Mouse (Mus musculus): Measurements from ENCODE around the gene Gabra3.

The Gabra3 gene

GRCm38 (mm10) chrX:72656230-72656898 is at the start of gene Gabra3:
Gabra3 (minus strand) TSS chrX:72656848.
- no peak for DNase-seq (ENCODE audit: low read depth)

GRCm38 (mm10) chrX:72655789-72656188 is 859 bp downstream of the Gabra3 start:
- DNase-seq (ENCODE audit: low read depth) = no peak

- DNase-seq (ENCODE audit: low read depth) = no peak
These were observed 1.3 kb downstream of the Gabra3 start for GRCm38 (mm10) chrX:72655381-72655780.

- no peak for DNase-seq (ENCODE audit: low read depth)
These were observed 6.0 kb downstream of the Gabra3 start for GRCm38 (mm10) chrX:72650688-72651087.

GRCm38 (mm10) chrX:72644691-72645090 is 12.0 kb downstream of the Gabra3 start:
- peak; percentile 30 for DNase-seq (ENCODE audit: low read depth)

GRCm38 (mm10) chrX:72497284-72497683 is 159.4 kb downstream of the Gabra3 start:
- no peak for DNase-seq (ENCODE audit: low read depth)

- DNase-seq (ENCODE audit: low read depth) = no peak
These were observed 166.8 kb downstream of the Gabra3 start for GRCm38 (mm10) chrX:72489806-72490205.

GRCm38 (mm10) chrX:72386758-72387157 is 269.9 kb downstream of the Gabra3 start, which contains the start of gene Magea10:
Magea10 (minus strand) TSS chrX:72386858.
- no peak for DNase-seq (ENCODE audit: low read depth)
